Mouse (Mus musculus) forebrain, embryonic 15.5 days (tissue): Measurements from ENCODE around the gene Wnt6. TPM values are rescaled to one million over a fixed set of nuclear protein-coding genes. Genes with fewer than 3 reads are reported as not detected.
"Not testable (repeated sequence)": the region's sequence is repeated elsewhere in the genome, so short reads cannot be mapped to it uniquely, and the experiment has no call there.

Source experiments
- ATAC-seq: fragments of 200-750 bp; cut with Nextera tagmentation; replicated peaks from 2 replicates; pipeline ENCODE4 v1.8.0; 2017; ENCODE audit warnings: mild to moderate bottlenecking, moderate TSS enrichment, moderate library complexity
- H3K27ac ChIP-seq: fragments of 300-500 bp; sonication (generic); replicated peaks from 2 replicates; pipeline ENCODE4 v1.5.1; 2015; ENCODE audit warnings: mild to moderate bottlenecking, inconsistent platforms
- H3K27me3 ChIP-seq: fragments of 300-500 bp; sonication (generic); 2 replicates; pipeline ENCODE4 v1.6.1; 2015; ENCODE audit warnings: inconsistent platforms
- H3K36me3 ChIP-seq: fragments of 300-500 bp; sonication (generic); 2 replicates; pipeline ENCODE4 v1.6.1; 2015; ENCODE audit warnings: mild to moderate bottlenecking, inconsistent platforms
- H3K4me1 ChIP-seq: fragments of 300-500 bp; sonication (generic); 2 replicates; pipeline ENCODE4 v1.6.1; 2015; ENCODE audit warnings: inconsistent platforms
- H3K4me2 ChIP-seq: fragments of 300-500 bp; sonication (generic); replicated peaks from 2 replicates; pipeline ENCODE4 v1.6.1; 2015; ENCODE audit warnings: mild to moderate bottlenecking, inconsistent platforms
- H3K4me3 ChIP-seq: fragments of 300-500 bp; sonication (generic); 2 replicates; pipeline ENCODE4 v1.5.1; 2015; ENCODE audit warnings: mild to moderate bottlenecking, inconsistent platforms
- H3K9ac ChIP-seq: fragments of 300-500 bp; sonication (generic); replicated peaks from 2 replicates; pipeline ENCODE4 v1.6.1; 2015; ENCODE audit warnings: mild to moderate bottlenecking, inconsistent platforms
- H3K9me3 ChIP-seq: fragments of 300-500 bp; sonication (generic); 2 replicates; pipeline ENCODE4 v1.6.1; 2016; ENCODE audit warnings: inconsistent platforms
- WGBS: fragments of 180-500 bp; shearing (Covaris S2); methylation state at CpG from one replicate; pipeline ENCODE4 v1.1.7; 2015; ENCODE audit warnings: mixed read lengths; 5-methylcytosine and 5-hydroxymethylcytosine counted together
- polyA plus RNA-seq: library from polyadenylated mRNA; unstranded; fragments of >200 nt; fragmentation: Nextera tagmentation; extraction: Ambion mirVana; gene quantifications from 2 replicates; pipeline ENCODE4 v1.2.1, GENCODE M21; 2015

Gene Wnt6
- polyA plus RNA-seq, 1 experiment from 2014 or later, result 2.2 TPM

DNA sequence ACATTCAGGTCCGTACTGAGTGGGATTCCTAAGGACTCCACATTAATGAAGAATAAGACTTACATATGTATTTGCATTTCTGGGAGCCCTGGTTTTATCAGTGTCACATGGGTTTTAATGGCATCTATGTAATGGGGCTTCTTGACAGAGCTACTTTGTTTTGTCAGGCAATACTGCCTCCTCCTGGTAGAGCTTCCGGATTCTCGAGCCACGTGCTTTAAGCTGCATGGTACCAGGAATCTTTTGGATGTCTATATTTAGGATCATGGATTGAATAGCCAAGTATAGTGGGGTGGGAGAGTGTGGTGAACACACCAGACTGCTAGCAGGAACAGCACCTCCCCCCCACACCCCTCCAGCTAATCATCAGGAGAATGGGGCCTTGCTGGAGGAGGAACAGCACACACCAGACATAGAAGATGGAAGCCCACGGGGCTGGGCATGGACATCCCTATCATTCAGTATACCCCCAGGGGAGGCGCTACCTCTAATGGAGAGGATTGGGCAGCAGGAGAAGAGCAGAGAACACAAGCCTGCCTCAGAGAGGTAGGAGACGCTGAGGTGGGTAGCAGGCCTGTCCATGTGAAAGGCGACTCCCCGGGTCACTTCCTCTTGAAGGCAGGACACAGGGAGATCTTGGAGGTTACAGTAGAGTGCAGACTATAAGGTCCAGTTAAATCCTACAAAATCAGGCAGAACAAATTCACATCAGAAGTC lies 43.4 kb downstream of the Wnt6 start:
- no peak overlapping the region for H3K4me3 ChIP-seq
- no peak overlapping the region for H3K27ac ChIP-seq
- H3K4me2 ChIP-seq, result no peak overlapping the region
- no peak overlapping the region for H3K9ac ChIP-seq
- H3K36me3 ChIP-seq, result no peaks in the 10 kb centered on the region
- WGBS, result 75% methylated on average over 9 of the region's 9 CpGs
- no peak for ATAC-seq
- no peaks in the 10 kb centered on the region for H3K9me3 ChIP-seq
- peaks cover 5% of the 10 kb centered on the region; the same call in 1 of the 2 replicates for H3K27me3 ChIP-seq
- peaks cover 9% of the 10 kb centered on the region; the same call in 1 of the 2 replicates for H3K4me1 ChIP-seq

DNA sequence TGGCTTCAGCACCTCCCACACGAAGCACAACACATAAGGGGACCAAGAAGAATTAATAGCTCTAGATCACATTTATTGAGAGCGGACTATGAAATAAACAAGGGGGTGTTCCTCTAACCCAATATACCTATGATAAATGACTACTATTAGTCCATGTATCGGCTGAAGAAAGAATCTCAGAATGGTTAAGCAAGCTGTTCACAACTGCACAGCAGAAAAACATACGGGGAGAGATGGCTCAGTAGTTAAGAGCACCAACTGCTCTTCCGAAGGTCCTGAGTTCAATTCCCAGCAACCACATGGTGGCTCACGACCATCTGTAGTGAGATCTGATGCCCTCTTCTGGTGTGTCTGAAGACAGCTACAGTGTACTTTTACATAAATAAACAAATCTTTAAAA lies 44.3 kb downstream of the Wnt6 start:
- H3K9me3 ChIP-seq, H3K27ac ChIP-seq, ATAC-seq, H3K9ac ChIP-seq, H3K36me3 ChIP-seq, H3K4me1 ChIP-seq, H3K27me3 ChIP-seq, H3K4me2 ChIP-seq, H3K4me3 ChIP-seq: not testable (repeated sequence)
- WGBS, result 90% methylated on average over 6 of the region's 6 CpGs

DNA sequence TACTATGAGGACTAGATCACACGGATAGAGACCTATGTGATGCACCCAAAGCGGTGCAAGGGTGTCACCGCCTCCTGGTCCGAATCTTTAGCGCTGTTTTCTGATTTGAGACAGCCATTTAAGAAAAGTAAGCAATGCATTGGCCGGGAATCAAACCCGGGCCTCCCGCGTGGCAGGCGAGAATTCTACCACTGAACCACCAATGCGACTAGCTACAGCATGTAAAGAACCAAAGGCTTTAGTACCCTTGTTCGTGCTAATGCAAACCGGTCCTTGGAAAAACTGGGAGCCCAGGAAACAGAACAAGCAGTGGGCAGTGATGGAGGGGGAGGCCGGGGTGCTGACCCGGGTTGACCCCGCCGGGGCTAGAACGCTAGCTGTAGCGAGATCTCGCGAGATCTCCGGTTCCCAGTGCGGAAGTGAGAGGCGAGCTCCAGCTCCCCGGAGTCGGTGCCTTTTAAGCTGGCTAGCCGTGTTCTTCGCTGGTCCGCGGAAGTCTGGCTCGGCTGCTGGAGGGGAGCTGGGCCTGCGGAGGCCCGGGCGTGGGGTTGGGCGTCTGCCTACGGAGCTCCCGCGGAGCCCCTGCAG lies 45.0 kb downstream of the Wnt6 start:
- H3K36me3 ChIP-seq, result no peaks in the 10 kb centered on the region
- ATAC-seq, result peak; percentile 84
- peak overlapping the region; percentile 75 for H3K4me3 ChIP-seq
- 4% methylated on average over 38 of the region's 38 CpGs for WGBS
- H3K4me1 ChIP-seq, result peaks cover 9% of the 10 kb centered on the region; the same call in 1 of the 2 replicates
- no peaks in the 10 kb centered on the region for H3K9me3 ChIP-seq
- H3K27ac ChIP-seq, result peak overlapping the region; percentile 91
- H3K27me3 ChIP-seq, result peaks cover 5% of the 10 kb centered on the region; the same call in 1 of the 2 replicates
- H3K4me2 ChIP-seq, result peak overlapping the region; percentile 58
- H3K9ac ChIP-seq, result peak overlapping the region; percentile 88

DNA sequence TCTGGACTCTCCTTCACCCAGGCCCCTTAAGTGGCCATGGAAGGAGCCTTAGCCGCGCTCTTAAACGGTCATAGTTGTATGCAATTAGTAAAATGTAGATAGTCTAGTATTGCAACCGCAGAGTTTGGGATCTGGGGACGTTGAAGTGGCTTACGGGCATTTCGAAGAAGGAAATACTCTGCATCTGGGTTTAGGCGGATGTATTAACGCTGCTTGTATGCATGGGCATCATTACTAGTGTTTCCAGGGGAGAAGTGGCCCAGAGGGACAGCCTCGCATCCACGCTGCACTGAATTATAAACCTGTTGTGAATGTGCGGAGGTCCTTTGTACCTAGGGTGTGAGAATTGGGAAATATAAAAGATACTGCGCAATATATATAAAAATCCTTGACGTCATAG lies 45.5 kb downstream of the Wnt6 start:
- peaks cover 5% of the 10 kb centered on the region; the same call in 1 of the 2 replicates for H3K27me3 ChIP-seq
- 14% methylated on average over 14 of the region's 14 CpGs for WGBS
- peaks cover 9% of the 10 kb centered on the region; the same call in 1 of the 2 replicates for H3K4me1 ChIP-seq
- H3K36me3 ChIP-seq, result no peaks in the 10 kb centered on the region
- H3K9ac ChIP-seq, result peak overlapping the region; percentile 88
- H3K4me2 ChIP-seq, result peak overlapping the region; percentile 58
- H3K4me3 ChIP-seq, result peak overlapping the region; percentile 75
- no peaks in the 10 kb centered on the region for H3K9me3 ChIP-seq
- no peak; the same call in 1 of the 2 replicates for ATAC-seq
- peak overlapping the region; percentile 91 for H3K27ac ChIP-seq

GRCm38 (mm10) chr1:74818509-74818908 lies 46.8 kb downstream of the Wnt6 start:
- no peaks in the 10 kb centered on the region for H3K36me3 ChIP-seq
- H3K4me1 ChIP-seq, result peaks cover 9% of the 10 kb centered on the region; the same call in 1 of the 2 replicates
- H3K9ac ChIP-seq, result no peak overlapping the region
- H3K4me2 ChIP-seq, result no peak overlapping the region
- no peaks in the 10 kb centered on the region for H3K27me3 ChIP-seq
- ATAC-seq, result no peak
- WGBS, result 94% methylated on average over 1 of the region's 1 CpGs
- H3K9me3 ChIP-seq, result no peaks in the 10 kb centered on the region
- H3K27ac ChIP-seq, result no peak overlapping the region
- H3K4me3 ChIP-seq, result no peak overlapping the region

DNA sequence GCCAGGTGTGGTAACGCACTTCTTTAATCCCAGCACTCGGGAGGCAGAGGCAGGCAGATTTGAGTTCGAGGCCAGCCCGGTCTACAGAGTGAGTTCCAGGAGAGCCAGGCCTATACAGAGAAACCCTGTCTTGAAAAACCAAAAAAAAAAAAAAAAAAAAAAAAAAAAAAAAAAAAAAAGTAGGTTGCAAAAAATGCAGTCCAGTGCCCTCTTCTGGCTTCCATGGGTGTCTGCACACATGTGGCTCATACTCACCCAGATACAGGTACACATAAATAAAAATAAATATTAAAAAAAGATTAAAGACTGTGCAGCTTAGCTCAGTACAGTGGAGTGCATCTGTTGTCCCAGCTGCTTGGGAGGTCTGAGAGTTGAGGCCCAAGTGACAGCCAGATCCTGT lies 51.9 kb downstream of the Wnt6 start:
- H3K36me3 ChIP-seq, H3K27ac ChIP-seq, H3K4me3 ChIP-seq, H3K4me2 ChIP-seq, H3K4me1 ChIP-seq, H3K9me3 ChIP-seq, ATAC-seq, H3K9ac ChIP-seq, H3K27me3 ChIP-seq: not testable (repeated sequence)
- 93% methylated on average over 4 of the region's 4 CpGs for WGBS

- H3K9ac ChIP-seq, result no peak overlapping the region
- H3K27me3 ChIP-seq, result no peaks in the 10 kb centered on the region
- H3K36me3 ChIP-seq, result no peaks in the 10 kb centered on the region
- H3K27ac ChIP-seq, result peak overlapping the region; percentile 16; the same call in 1 of the 2 replicates
- WGBS, result 6% methylated on average over 14 of the region's 14 CpGs
- no peaks in the 10 kb centered on the region for H3K9me3 ChIP-seq
- peak; percentile 55; the same call in 1 of the 2 replicates for ATAC-seq
- no peak overlapping the region for H3K4me3 ChIP-seq
- no peak overlapping the region for H3K4me2 ChIP-seq
- H3K4me1 ChIP-seq, result no peaks in the 10 kb centered on the region
Measured at GRCm38 (mm10) chr1:74824518-74825302, 53.0 kb downstream of the Wnt6 start.

DNA sequence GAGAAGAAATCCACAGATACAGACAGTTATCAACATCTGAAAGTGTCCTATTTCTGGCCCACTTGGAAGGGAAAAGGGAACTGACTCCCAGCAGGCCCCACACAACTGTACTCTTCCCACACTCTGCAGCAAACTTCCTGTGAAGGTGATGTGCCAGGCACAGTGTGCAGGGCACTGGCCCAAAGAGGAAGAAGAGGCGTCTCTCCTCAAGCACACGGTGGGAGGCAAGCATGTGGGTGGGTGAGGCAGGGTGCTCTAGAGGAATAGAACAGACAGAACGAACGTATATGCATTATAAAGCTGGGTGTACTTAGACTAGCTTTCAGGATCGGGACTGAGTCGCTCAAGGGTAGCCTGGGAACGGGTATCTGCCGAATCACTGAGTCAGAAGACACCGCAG lies 58.4 kb downstream of the Wnt6 start:
- H3K4me2 ChIP-seq, result no peak overlapping the region
- no peaks in the 10 kb centered on the region for H3K4me1 ChIP-seq
- 86% methylated on average over 9 of the region's 9 CpGs for WGBS
- ATAC-seq, result no peak
- H3K4me3 ChIP-seq, result no peak overlapping the region
- no peak overlapping the region for H3K27ac ChIP-seq
- no peaks in the 10 kb centered on the region for H3K27me3 ChIP-seq
- no peaks in the 10 kb centered on the region for H3K36me3 ChIP-seq
- no peak overlapping the region for H3K9ac ChIP-seq
- no peaks in the 10 kb centered on the region for H3K9me3 ChIP-seq

DNA sequence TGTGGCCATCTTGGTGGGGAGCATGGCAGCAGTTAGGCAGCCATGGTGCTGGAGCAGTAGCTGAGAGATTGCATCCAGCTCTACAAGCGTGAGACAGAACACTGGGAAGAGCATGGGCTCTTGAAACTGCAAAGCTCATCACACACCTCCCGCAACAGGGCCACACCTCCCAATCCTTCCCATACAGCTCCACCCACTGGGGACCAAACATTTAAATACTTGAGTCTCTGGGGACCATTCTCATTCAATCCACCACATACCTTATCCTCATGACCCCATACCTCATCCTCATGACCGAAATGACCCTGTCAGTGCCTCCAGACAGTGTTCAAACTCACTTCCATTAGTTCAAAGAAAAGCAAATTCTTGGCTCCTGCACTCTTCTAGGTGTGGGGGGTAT lies 61.6 kb downstream of the Wnt6 start:
- H3K9me3 ChIP-seq, result no peaks in the 10 kb centered on the region
- H3K27ac ChIP-seq, result no peak overlapping the region
- H3K4me2 ChIP-seq, result no peak overlapping the region
- no peak overlapping the region for H3K9ac ChIP-seq
- no peak overlapping the region for H3K4me3 ChIP-seq
- WGBS, result 84% methylated on average over 3 of the region's 3 CpGs
- no peaks in the 10 kb centered on the region for H3K36me3 ChIP-seq
- no peaks in the 10 kb centered on the region for H3K4me1 ChIP-seq
- H3K27me3 ChIP-seq, result no peaks in the 10 kb centered on the region
- no peak for ATAC-seq

Other genes with a start within 250 kb of the Wnt6 start
- gene Plcd4, start 229.0 kb upstream of the Wnt6 start, polyA plus RNA-seq, result 3.4 and 5.3 TPM in 2 replicates
- 32.2 and 33.0 TPM in 2 replicates for gene Usp37, start 227.6 kb upstream of the Wnt6 start, polyA plus RNA-seq
- gene Zfp142, start 183.6 kb upstream of the Wnt6 start, polyA plus RNA-seq, result 8.9 and 9.6 TPM in 2 replicates
- gene Bcs1l, start 183.6 kb upstream of the Wnt6 start, polyA plus RNA-seq, result 27.6 and 27.9 TPM in 2 replicates
- gene Rnf25, start 170.5 kb upstream of the Wnt6 start, polyA plus RNA-seq, result 41.8 and 46.0 TPM in 2 replicates
- 25.7 and 27.9 TPM in 2 replicates for gene Stk36, start 170.4 kb upstream of the Wnt6 start, polyA plus RNA-seq
- gene Ttll4, start 110.1 kb upstream of the Wnt6 start, polyA plus RNA-seq, result 15.3 and 16.1 TPM in 2 replicates
- gene Cyp27a1, start 58.3 kb upstream of the Wnt6 start, polyA plus RNA-seq, result 0.91 and 1.6 TPM in 2 replicates
- not detected in 2 replicates for gene Prkag3, start 22.7 kb upstream of the Wnt6 start, polyA plus RNA-seq
- gene Wnt10a, start 19.6 kb downstream of the Wnt6 start, polyA plus RNA-seq, result 0.50 and 0.80 TPM in 2 replicates
- gene Cdk5r2, start 83.0 kb downstream of the Wnt6 start, polyA plus RNA-seq, result 2.1 and 2.4 TPM in 2 replicates
- 0.46 TPM in 1 of 2 replicates, not detected in the other for gene Fev, start 113.5 kb downstream of the Wnt6 start, polyA plus RNA-seq
- gene Cryba2, start 121.3 kb downstream of the Wnt6 start, polyA plus RNA-seq, result not detected in 2 replicates
- gene Cfap65, start 163.7 kb downstream of the Wnt6 start, polyA plus RNA-seq, result 0.59 and 0.67 TPM in 2 replicates
- 0.09 and 0.22 TPM in 2 replicates for gene Ihh, start 179.8 kb downstream of the Wnt6 start, polyA plus RNA-seq